Mouse (Mus musculus): ENCODE results near the gene Rbm8a. TPM values are rescaled to one million over a fixed set of nuclear protein-coding genes. Genes with fewer than 3 reads are reported as not detected.
A peak's percentile ranks its signal among the peaks of the same experiment; 100 is the strongest.
"Not testable (repeated sequence)": the region's sequence is repeated elsewhere in the genome, so short reads cannot be mapped to it uniquely, and the experiment has no call there.

Rbm8a gene
- total RNA-seq, 2 experiments from 2014 or later: 37.6 to 38.5 TPM

DNA sequence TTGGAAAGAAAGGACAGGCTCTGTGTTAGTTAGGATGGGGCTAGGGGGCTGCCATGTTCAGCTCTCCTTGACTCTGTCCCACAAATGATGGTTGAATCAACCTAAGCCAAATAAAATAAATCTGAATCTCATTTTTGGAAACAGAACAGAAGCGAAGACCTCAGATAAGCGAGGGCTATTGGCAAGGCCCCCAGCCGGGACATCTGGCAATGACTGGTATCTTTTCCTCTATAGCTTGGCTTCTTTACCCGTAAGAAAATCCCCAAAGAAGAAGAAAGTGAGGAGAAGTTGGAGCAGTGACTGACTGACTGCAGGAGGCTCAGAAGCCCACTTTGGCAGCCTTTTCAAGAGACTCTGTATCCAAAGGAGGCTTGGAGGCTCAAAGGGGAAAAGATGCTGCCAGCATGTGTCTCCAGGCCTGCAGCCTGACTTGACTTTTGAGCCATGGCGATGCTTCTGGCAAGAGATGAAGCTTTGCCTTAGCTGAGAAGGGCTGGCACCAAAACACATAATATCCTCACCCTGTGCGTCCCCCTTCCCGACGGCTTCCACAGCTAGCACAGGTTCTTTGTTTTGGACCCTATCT lies 33.1 kb downstream of the Rbm8a start:
- DNase-seq (ENCODE audit: extremely low spot score in 1 of 2, low spot score in 2 of 2): no peak
- intact Hi-C loops (cut with DNase I): no loop called here
- no peak overlapping the region for H3K4me3 ChIP-seq
- no peak for TF ChIP-seq CTCF (IDR thresholded peaks at IDR 0.05)
- H3K27ac ChIP-seq: no peak overlapping the region; the same call in 1 of the 2 replicates

DNA sequence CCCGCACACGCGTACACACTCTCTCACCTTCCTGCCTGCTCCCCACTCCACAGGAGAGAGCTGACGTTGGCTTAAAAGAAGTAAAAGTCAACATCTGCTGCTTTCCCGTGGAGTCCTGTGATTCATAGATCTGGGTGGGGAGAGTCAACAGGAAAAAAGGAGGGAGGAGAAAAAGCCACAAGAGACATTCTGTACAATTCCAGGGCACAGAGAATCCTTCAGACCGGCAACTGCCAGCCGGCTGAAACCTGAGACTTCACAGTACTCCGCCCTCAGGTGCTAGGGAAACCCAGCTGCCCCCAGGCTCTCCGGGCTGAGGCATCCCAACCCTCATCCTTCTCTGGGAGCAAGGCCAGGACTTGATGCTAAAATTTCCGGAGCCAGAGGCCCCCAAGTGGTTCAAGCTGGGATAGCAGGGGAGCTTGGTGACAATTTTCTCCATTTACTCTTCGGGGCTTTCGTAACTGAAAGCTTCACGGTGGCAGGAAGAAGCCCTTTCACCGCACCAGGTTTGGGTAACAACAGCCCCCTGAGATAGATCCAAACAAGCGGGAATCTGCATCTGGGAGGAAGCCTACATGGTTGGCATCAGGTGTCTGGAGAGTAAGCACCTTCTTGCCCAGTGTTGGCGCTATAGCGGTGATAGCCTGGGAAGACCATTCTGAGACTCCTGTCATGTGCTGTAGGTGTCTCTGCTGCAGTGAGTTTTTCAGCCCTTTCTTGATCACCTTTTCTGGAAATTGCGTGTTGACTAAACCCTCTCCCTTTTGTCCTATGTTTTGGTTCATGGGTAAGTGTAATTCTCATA lies 33.9 kb downstream of the Rbm8a start:
- H3K27ac ChIP-seq: peak overlapping the region; percentile 34; the same call in 1 of the 2 replicates
- intact Hi-C loops (cut with DNase I): no loop called here
- H3K4me3 ChIP-seq: peak overlapping the region; percentile 39
- TF ChIP-seq CTCF (IDR thresholded peaks at IDR 0.05): peak; percentile 87
- DNase-seq (ENCODE audit: extremely low spot score in 1 of 2, low spot score in 2 of 2): peak; percentile 82 to 89

DNA sequence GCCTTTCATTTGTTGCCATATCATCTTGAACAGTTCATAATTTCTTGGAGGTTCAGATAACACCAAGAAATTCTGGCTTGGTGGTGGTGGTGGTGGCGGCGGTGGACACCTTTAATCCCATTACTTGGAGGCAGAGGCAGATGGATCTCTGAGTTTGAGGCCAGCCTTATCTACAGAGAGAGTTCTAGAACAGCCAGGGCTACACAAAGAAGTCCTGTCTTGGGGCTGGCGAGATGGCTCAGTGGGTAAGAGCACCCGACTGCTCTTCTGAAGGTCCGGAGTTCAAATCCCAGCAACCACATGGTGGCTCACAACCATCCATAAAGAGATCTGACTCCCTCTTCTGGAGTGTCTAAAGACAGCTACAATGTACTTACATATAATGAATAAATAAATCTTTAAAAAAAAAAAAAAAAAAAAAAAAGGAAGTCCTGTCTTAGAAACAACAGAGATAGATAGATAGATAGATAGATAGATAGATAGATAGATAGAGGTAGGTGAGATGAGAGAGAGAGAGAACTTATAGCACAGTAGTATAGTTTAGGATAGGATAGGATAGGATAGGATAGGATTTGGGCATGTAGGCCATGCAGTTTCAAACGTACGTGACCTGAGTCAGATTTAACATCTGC lies 36.1 kb downstream of the Rbm8a start:
- H3K27ac ChIP-seq; H3K4me3 ChIP-seq; DNase-seq (ENCODE audit: extremely low spot score in 1 of 2, low spot score in 2 of 2); intact Hi-C loops (cut with DNase I): not testable (repeated sequence)

DNA sequence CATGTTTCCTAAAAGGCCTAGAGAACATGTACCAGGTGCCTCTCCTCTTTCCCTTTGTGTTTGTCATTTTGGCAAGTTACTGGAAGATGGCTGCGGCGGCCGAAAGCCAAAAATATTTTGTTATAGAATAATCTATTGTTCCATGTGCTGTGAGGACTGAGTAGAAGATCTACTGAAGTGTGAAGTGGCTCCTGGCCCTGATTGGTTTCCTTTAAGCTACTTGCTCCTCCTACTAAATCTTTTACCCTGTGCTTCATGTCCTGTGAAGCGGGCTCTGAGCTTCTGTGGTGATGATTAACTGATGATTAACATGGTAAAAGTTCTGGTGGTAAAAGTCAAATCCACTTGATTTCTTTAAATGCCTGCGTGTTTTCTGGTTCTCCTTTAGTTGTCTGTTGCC lies 37.2 kb downstream of the Rbm8a start:
- intact Hi-C loops (cut with DNase I): no loop called here
- Histone ChIP-seq H3K4me3 (no peak overlapping the region), H3K27ac (no peak overlapping the region)
- TF ChIP-seq CTCF (IDR thresholded peaks at IDR 0.05): no peak
- DNase-seq (ENCODE audit: extremely low spot score in 1 of 2, low spot score in 2 of 2): no peak

DNA sequence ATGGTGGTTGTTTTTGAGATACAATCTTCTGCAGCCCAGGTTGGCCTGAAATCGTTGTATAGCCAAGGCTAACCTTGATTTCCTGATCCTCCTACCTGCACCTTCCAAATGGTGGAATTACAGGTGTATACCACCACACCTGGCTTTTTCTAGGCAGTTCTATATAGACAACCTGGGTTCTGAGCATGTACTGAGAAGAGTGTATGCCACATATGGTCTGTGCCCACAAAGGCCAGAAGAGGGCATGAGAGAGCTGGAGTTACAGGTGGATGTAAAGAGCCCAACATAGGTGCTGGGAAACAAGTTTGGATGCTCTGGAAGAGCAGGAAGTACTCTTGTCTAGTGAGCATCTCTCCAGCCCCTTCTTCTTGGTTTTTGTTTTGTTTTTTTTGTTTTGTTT lies 37.6 kb downstream of the Rbm8a start:
- peak; percentile 37 for TF ChIP-seq CTCF (IDR thresholded peaks at IDR 0.05)
- intact Hi-C loops (cut with DNase I): no loop called here
- Histone ChIP-seq H3K4me3 (no peak overlapping the region), H3K27ac (no peak overlapping the region)
- DNase-seq (ENCODE audit: extremely low spot score in 1 of 2, low spot score in 2 of 2): no peak

DNA sequence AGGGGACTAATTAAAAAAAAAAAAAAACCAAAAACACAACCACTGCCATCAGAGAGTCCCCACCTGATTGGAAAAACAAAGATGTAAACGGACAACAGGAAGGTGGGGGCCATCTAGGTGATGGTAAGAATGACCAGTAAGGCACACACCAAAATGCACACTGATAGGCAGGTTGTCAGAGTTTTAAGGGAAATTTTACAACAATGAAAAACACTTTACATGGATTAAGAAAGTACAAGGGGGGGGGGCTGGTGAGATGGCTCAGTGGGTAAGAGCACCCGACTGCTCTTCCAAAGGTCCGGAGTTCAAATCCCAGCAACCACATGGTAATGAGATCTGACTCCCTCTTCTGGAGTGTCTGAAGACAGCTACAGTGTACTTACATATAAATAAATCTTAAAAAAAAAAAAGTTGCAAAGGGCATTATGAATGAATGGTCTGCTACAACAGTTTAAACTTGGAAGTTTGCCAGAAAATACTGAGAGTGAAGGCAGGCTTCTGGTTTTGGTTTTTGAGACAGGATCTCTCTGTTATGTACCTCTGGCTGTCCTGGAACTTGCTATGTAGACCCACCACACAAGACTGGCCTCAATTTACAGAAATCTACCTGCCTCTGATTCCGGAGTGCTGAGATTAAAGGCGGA lies 38.8 kb downstream of the Rbm8a start:
- DNase-seq (ENCODE audit: extremely low spot score in 1 of 2, low spot score in 2 of 2): no peak
- no peak for TF ChIP-seq CTCF (IDR thresholded peaks at IDR 0.05)
- no peak overlapping the region for H3K27ac ChIP-seq
- H3K4me3 ChIP-seq: no peak overlapping the region
- intact Hi-C loops (cut with DNase I): no loop called here

DNA sequence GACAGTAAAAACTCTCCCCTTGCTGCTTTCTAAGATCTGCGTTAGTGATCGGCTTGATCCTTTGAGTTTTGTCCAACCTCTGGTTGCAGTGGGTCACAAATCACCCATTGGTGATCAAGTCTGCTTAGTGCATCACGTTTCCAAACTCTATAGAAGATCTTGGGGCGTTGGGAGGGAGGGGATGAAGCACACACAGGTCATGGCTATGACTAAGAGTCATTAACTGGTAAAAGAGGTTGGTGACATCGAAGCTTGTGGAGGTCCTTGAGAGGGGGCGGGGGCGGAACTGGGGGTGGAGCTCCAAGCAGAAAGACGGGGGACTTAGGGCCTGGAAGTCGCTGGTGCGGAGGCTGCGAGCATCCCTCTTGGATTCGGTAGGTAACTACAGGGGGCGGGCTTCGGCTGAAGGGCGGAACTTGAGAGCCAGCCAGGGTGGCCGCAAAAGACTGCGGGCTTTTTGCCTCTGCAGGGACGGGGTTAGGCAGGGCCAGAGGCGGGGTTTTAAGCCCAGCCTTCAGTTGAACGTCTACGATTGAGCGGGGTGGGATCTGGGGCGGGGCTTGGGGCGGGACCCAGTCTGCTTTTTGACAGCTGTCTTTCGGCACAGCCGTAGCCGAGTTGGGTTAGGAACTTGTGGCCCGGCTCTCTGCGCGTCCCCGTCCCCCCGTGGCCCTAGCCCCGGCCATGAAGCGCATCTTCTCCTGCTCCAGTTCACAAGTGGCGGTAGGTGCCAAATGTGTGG lies 40.2 kb downstream of the Rbm8a start, which contains the start of gene Ankrd35:
Gene Ankrd35 (plus strand): TSS at position 405 of the 742 bp plus-strand sequence.
- intact Hi-C loops (cut with DNase I): loop anchor here (2.0 kb wide), 1 partner anchor 27 kb away; the partner anchor contains the start of gene Pias3
- peak; percentile 30 for TF ChIP-seq CTCF (IDR thresholded peaks at IDR 0.05)
- peak within 1 kb of the TSS; percentile 63 for H3K4me3 ChIP-seq
- DNase-seq (ENCODE audit: extremely low spot score in 1 of 2, low spot score in 2 of 2): peak; percentile 65 to 70
- H3K27ac ChIP-seq: peak within 1 kb of the TSS; percentile 66; the same call in 1 of the 2 replicates

DNA sequence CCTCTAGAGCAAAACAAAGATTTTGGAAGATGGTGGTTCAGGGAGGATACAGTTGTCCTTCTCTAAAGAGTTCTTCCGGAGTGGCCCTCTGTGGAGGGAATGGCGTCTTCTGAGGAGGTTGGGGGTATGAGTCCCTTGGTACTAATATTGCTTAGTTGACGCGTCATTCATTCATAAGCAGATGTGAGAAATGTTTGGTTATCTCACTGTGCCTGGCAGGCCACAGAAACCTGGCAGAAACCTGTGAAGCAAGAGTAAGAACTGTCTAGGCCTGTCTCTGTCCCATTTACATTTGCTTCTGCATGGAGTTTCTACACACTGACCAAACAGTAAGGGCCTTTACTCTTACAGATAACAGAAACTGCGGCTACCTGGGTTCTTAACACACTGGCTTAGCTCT lies 41.8 kb downstream of the Rbm8a start:
- no peak overlapping the region for H3K4me3 ChIP-seq
- intact Hi-C loops (cut with DNase I): loop anchor here (2.0 kb wide), 1 partner anchor 25 kb away; the partner anchor contains the start of gene Pias3
- no peak for TF ChIP-seq CTCF (IDR thresholded peaks at IDR 0.05)

DNA sequence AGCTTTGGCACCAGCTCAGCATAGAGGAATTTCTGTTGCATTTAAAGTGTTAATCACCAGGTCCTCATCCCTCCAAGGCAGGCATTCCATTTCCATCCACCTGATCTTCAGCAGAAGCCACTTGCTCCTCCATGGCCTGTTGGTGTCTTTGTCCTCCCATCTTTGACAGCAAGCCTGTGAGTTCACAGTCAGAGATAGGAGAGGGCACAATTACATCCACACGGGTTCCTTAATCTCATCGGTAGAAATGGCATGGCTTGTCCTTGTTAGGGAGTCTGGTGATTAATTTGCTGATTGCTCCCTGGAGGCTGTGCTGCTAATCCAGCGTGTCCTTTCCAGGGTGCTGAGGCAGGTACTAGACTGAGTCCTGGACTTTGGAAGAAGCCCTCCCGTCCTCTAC lies 43.8 kb downstream of the Rbm8a start:
- TF ChIP-seq CTCF (IDR thresholded peaks at IDR 0.05): no peak
- no peak for DNase-seq (ENCODE audit: extremely low spot score in 1 of 2, low spot score in 2 of 2)
- intact Hi-C loops (cut with DNase I): no loop called here
- Histone ChIP-seq H3K27ac (no peak overlapping the region), H3K4me3 (no peak overlapping the region)

More for the DNA sequence above, 41.8 kb downstream of the Rbm8a start:
- H3K27ac ChIP-seq: no peak overlapping the region
- DNase-seq (ENCODE audit: extremely low spot score in 1 of 2, low spot score in 2 of 2): no peak

DNA sequence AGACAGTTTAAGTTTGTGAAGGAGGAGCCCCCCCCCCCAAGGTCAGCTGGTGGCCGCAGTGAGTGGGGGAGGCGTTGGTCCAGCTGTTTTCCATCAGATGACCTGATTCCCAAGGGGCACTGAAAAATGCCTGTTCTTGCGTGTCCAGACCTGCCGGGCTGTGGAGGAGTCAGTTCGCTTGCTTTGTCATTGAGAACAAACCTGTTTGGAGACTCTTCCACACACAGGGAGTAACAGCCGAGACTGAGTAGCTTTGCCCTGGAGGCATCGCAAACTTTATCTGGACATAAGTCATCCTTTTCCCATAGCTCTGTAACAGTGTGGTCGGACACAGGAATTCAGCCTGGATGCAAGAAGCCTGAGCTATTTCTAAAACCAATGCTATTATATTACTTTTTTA lies 44.7 kb downstream of the Rbm8a start:
- no peak overlapping the region for H3K4me3 ChIP-seq
- DNase-seq (ENCODE audit: extremely low spot score in 1 of 2, low spot score in 2 of 2): no peak
- intact Hi-C loops (cut with DNase I): no loop called here
- no peak for TF ChIP-seq CTCF (IDR thresholded peaks at IDR 0.05)
- H3K27ac ChIP-seq: no peak overlapping the region

DNA sequence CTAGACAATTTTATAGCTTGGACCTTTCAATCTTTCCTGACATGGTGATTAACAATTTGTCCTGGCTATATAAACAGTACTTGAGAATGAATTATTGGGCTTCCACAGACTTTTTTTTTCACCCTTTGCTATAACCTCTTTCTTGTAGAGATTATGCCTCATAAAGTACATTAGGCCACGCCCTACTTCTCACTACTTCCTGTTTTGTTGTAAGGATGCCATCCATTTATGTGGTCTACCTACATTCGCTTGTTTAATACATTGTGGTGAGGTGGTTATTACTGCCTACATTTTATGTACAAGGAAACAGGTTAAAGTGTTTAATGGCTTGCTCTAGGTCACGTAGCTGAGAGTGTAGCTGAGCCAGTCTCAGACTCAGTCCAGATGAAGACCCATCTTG lies 45.4 kb downstream of the Rbm8a start:
- H3K4me3 ChIP-seq: no peak overlapping the region
- intact Hi-C loops (cut with DNase I): no loop called here
- DNase-seq (ENCODE audit: extremely low spot score in 1 of 2, low spot score in 2 of 2): no peak
- H3K27ac ChIP-seq: no peak overlapping the region
- no peak for TF ChIP-seq CTCF (IDR thresholded peaks at IDR 0.05)

Data from left cerebral cortex, adult 2 months (tissue).